Mouse (Mus musculus) left cerebral cortex, adult 18-20 months (tissue): ENCODE results near the gene Satb1. TPM values are rescaled to one million over a fixed set of nuclear protein-coding genes. Genes with fewer than 3 reads are reported as not detected.

Experiments
- DNase-seq, 2 experiments: peaks; one replicate each; pipeline ENCODE4 v3.0.0; 2021 to 2022; ENCODE audit warnings: low spot score in 2 of 2, mixed read lengths in 1 of 2
- long read RNA-seq, 2 experiments: library from polyadenylated mRNA; stranded (forward); transcript quantifications; one replicate each; pipeline ENCODE4 v2.0.0; 2021
- total RNA-seq, 2 experiments: library from RNA; stranded (reverse); gene quantifications; 2 replicates each; pipeline ENCODE4 v1.2.3; 2021

The Satb1 gene
- total RNA-seq: 100 to 1,000 TPM; 120 to 129 TPM
- long read RNA-seq, experiment 1, full-length matches to known transcripts: 36 of 70 reads
- long read RNA-seq, experiment 1, partial matches to known transcripts: 14 of 70 reads
- long read RNA-seq, experiment 1, other reads (novel, unspliced or antisense): 20 of 70 reads
- long read RNA-seq, experiment 2, full-length matches to known transcripts: 16 of 36 reads
- long read RNA-seq, experiment 2, partial matches to known transcripts: 9 of 36 reads
- long read RNA-seq, experiment 2, other reads (novel, unspliced or antisense): 11 of 36 reads

GRCm38 (mm10) chr17:51832900-51833577, at the start of gene Satb1:
Gene Satb1 (minus strand): TSS chr17:51833290.
- DNase-seq: peak; percentile 40 to 59

- no peak for DNase-seq
Measured at GRCm38 (mm10) chr17:51882566-51882965, 49.5 kb upstream of the Satb1 start.

GRCm38 (mm10) chr17:51880895-51881622, 48.0 kb upstream of the Satb1 start:
- DNase-seq: no peak

- no peak for DNase-seq
Measured at GRCm38 (mm10) chr17:51880221-51880620, 47.1 kb upstream of the Satb1 start.

GRCm38 (mm10) chr17:51879736-51880135, 46.6 kb upstream of the Satb1 start:
- no peak for DNase-seq

GRCm38 (mm10) chr17:51879171-51879570, 46.1 kb upstream of the Satb1 start:
- DNase-seq: no peak

- DNase-seq: no peak
Measured at GRCm38 (mm10) chr17:51876471-51876870, 43.4 kb upstream of the Satb1 start.

GRCm38 (mm10) chr17:51857616-51858015, 24.5 kb upstream of the Satb1 start:
- no peak for DNase-seq

GRCm38 (mm10) chr17:51856332-51856731, 23.2 kb upstream of the Satb1 start:
- DNase-seq: no peak

- DNase-seq: no peak
Measured at GRCm38 (mm10) chr17:51855261-51855660, 22.2 kb upstream of the Satb1 start.

- DNase-seq: no peak
Measured at GRCm38 (mm10) chr17:51853952-51854351, 20.9 kb upstream of the Satb1 start.

- DNase-seq: no peak
Measured at GRCm38 (mm10) chr17:51840596-51840995, 7.5 kb upstream of the Satb1 start.

- no peak for DNase-seq
Measured at GRCm38 (mm10) chr17:51839484-51839883, 6.4 kb upstream of the Satb1 start.

GRCm38 (mm10) chr17:51836901-51837300, 3.8 kb upstream of the Satb1 start:
- no peak for DNase-seq

- DNase-seq: no peak
Measured at GRCm38 (mm10) chr17:51836243-51836642, 3.2 kb upstream of the Satb1 start.

GRCm38 (mm10) chr17:51833578-51834361, 680 bp upstream of the Satb1 start:
- no peak for DNase-seq

GRCm38 (mm10) chr17:51832421-51832875, 642 bp downstream of the Satb1 start:
- peak; percentile 39 to 42 for DNase-seq

GRCm38 (mm10) chr17:51831702-51832420, 1.2 kb downstream of the Satb1 start:
- no peak for DNase-seq

- DNase-seq: no peak
Measured at GRCm38 (mm10) chr17:51831121-51831701, 1.9 kb downstream of the Satb1 start.

- DNase-seq: no peak
Measured at GRCm38 (mm10) chr17:51829436-51829835, 3.7 kb downstream of the Satb1 start.
